Mouse (Mus musculus) forebrain, embryonic 15.5 days (tissue): Measurements from ENCODE around the gene Gm4763. TPM values are rescaled to one million over a fixed set of nuclear protein-coding genes. Genes with fewer than 3 reads are reported as not detected.
A peak's percentile ranks its signal among the peaks of the same experiment; 100 is the strongest.
"Not testable (repeated sequence)": the region's sequence is repeated elsewhere in the genome, so short reads cannot be mapped to it uniquely, and the experiment has no call there.

Experiments
- ATAC-seq: fragments of 200-750 bp; cut with Nextera tagmentation; replicated peaks from 2 replicates; pipeline ENCODE4 v1.8.0; 2017; ENCODE audit warnings: mild to moderate bottlenecking, moderate TSS enrichment, moderate library complexity
- H3K27ac ChIP-seq: fragments of 300-500 bp; sonication (generic); replicated peaks from 2 replicates; pipeline ENCODE4 v1.5.1; 2015; ENCODE audit warnings: mild to moderate bottlenecking, inconsistent platforms
- H3K27me3 ChIP-seq: fragments of 300-500 bp; sonication (generic); 2 replicates; pipeline ENCODE4 v1.6.1; 2015; ENCODE audit warnings: inconsistent platforms
- H3K36me3 ChIP-seq: fragments of 300-500 bp; sonication (generic); 2 replicates; pipeline ENCODE4 v1.6.1; 2015; ENCODE audit warnings: mild to moderate bottlenecking, inconsistent platforms
- H3K4me1 ChIP-seq: fragments of 300-500 bp; sonication (generic); 2 replicates; pipeline ENCODE4 v1.6.1; 2015; ENCODE audit warnings: inconsistent platforms
- H3K4me2 ChIP-seq: fragments of 300-500 bp; sonication (generic); replicated peaks from 2 replicates; pipeline ENCODE4 v1.6.1; 2015; ENCODE audit warnings: mild to moderate bottlenecking, inconsistent platforms
- H3K4me3 ChIP-seq: fragments of 300-500 bp; sonication (generic); 2 replicates; pipeline ENCODE4 v1.5.1; 2015; ENCODE audit warnings: mild to moderate bottlenecking, inconsistent platforms
- H3K9ac ChIP-seq: fragments of 300-500 bp; sonication (generic); replicated peaks from 2 replicates; pipeline ENCODE4 v1.6.1; 2015; ENCODE audit warnings: mild to moderate bottlenecking, inconsistent platforms
- H3K9me3 ChIP-seq: fragments of 300-500 bp; sonication (generic); 2 replicates; pipeline ENCODE4 v1.6.1; 2016; ENCODE audit warnings: inconsistent platforms
- WGBS: fragments of 180-500 bp; shearing (Covaris S2); methylation state at CpG from one replicate; pipeline ENCODE4 v1.1.7; 2015; ENCODE audit warnings: mixed read lengths; 5-methylcytosine and 5-hydroxymethylcytosine counted together
- polyA plus RNA-seq: library from polyadenylated mRNA; unstranded; fragments of >200 nt; fragmentation: Nextera tagmentation; extraction: Ambion mirVana; gene quantifications from 2 replicates; pipeline ENCODE4 v1.2.1, GENCODE M21; 2015

Gm4763 gene
- polyA plus RNA-seq: not detected in 2 replicates

- not testable (repeated sequence) for H3K27me3 ChIP-seq, H3K4me1 ChIP-seq, H3K9ac ChIP-seq, H3K4me3 ChIP-seq, H3K9me3 ChIP-seq, ATAC-seq, H3K27ac ChIP-seq, H3K4me2 ChIP-seq, H3K36me3 ChIP-seq
- WGBS: 94% methylated on average over 11 of the region's 11 CpGs
These were observed at the start of gene Gm4763 for GRCm38 (mm10) chr7:24726808-24727207. Gene Gm4763 (minus strand): TSS chr7:24726908.

- H3K4me1 ChIP-seq: no peaks in the 10 kb centered on the region
- no peaks in the 10 kb centered on the region for H3K27me3 ChIP-seq
- no peak overlapping the region for H3K4me3 ChIP-seq
- H3K9me3 ChIP-seq: no peaks in the 10 kb centered on the region
- 79% methylated on average over 2 of the region's 2 CpGs for WGBS
- H3K4me2 ChIP-seq: no peak overlapping the region
- H3K27ac ChIP-seq: no peak overlapping the region
- no peaks in the 10 kb centered on the region for H3K36me3 ChIP-seq
- H3K9ac ChIP-seq: no peak overlapping the region
- no peak for ATAC-seq
These were observed 49.4 kb upstream of the Gm4763 start for GRCm38 (mm10) chr7:24776145-24776544.

GRCm38 (mm10) chr7:24773942-24774535 is 47.3 kb upstream of the Gm4763 start:
- H3K4me3 ChIP-seq: no peak overlapping the region
- 65% methylated on average over 3 of the region's 3 CpGs for WGBS
- H3K9ac ChIP-seq: no peak overlapping the region
- no peaks in the 10 kb centered on the region for H3K4me1 ChIP-seq
- H3K4me2 ChIP-seq: no peak overlapping the region
- no peaks in the 10 kb centered on the region for H3K36me3 ChIP-seq
- H3K27ac ChIP-seq: no peak overlapping the region
- ATAC-seq: no peak
- H3K9me3 ChIP-seq: no peaks in the 10 kb centered on the region
- H3K27me3 ChIP-seq: no peaks in the 10 kb centered on the region

- Histone ChIP-seq H3K36me3 (no peaks in the 10 kb centered on the region), H3K4me1 (no peaks in the 10 kb centered on the region), H3K27me3 (no peaks in the 10 kb centered on the region), H3K4me3 (no peak overlapping the region), H3K4me2 (no peak overlapping the region), H3K9ac (no peak overlapping the region), H3K27ac (no peak overlapping the region), H3K9me3 (no peaks in the 10 kb centered on the region)
- no peak for ATAC-seq
These were observed 44.7 kb upstream of the Gm4763 start for GRCm38 (mm10) chr7:24771361-24771760.

- no peak overlapping the region for H3K27ac ChIP-seq
- H3K9ac ChIP-seq: no peak overlapping the region
- no peak overlapping the region for H3K4me2 ChIP-seq
- no peaks in the 10 kb centered on the region for H3K9me3 ChIP-seq
- no peaks in the 10 kb centered on the region for H3K27me3 ChIP-seq
- no peaks in the 10 kb centered on the region for H3K36me3 ChIP-seq
- H3K4me1 ChIP-seq: no peaks in the 10 kb centered on the region
- ATAC-seq: no peak
- H3K4me3 ChIP-seq: no peak overlapping the region
- 89% methylated on average over 8 of the region's 8 CpGs for WGBS
These were observed 35.9 kb upstream of the Gm4763 start for GRCm38 (mm10) chr7:24762574-24762973.

GRCm38 (mm10) chr7:24761161-24761560 is 34.5 kb upstream of the Gm4763 start:
- H3K4me3 ChIP-seq: no peak overlapping the region
- WGBS: 70% methylated on average over 6 of the region's 6 CpGs
- H3K36me3 ChIP-seq: no peaks in the 10 kb centered on the region
- H3K9ac ChIP-seq: no peak overlapping the region
- H3K4me2 ChIP-seq: no peak overlapping the region
- H3K4me1 ChIP-seq: no peaks in the 10 kb centered on the region
- no peak for ATAC-seq
- no peaks in the 10 kb centered on the region for H3K9me3 ChIP-seq
- H3K27me3 ChIP-seq: no peaks in the 10 kb centered on the region
- no peak overlapping the region for H3K27ac ChIP-seq

GRCm38 (mm10) chr7:24760211-24760610 is 33.5 kb upstream of the Gm4763 start, which contains the start of gene Cd177:
Gene Cd177 (minus strand): TSS chr7:24760311.
- no peaks in the 10 kb centered on the region for H3K4me1 ChIP-seq
- no peak for ATAC-seq
- H3K36me3 ChIP-seq: no peaks in the 10 kb centered on the region
- H3K27ac ChIP-seq: no peak within 1 kb of the TSS
- H3K4me3 ChIP-seq: no peak within 1 kb of the TSS
- H3K27me3 ChIP-seq: no peaks in the 10 kb centered on the region
- no peaks in the 10 kb centered on the region for H3K9me3 ChIP-seq
- no peak within 1 kb of the TSS for H3K9ac ChIP-seq
- no peak within 1 kb of the TSS for H3K4me2 ChIP-seq
- 82% methylated on average over 6 of the region's 6 CpGs for WGBS

GRCm38 (mm10) chr7:24758520-24758919 is 31.8 kb upstream of the Gm4763 start:
- H3K4me2 ChIP-seq: no peak overlapping the region
- H3K27ac ChIP-seq: no peak overlapping the region
- ATAC-seq: no peak
- H3K36me3 ChIP-seq: no peaks in the 10 kb centered on the region
- H3K27me3 ChIP-seq: no peaks in the 10 kb centered on the region
- no peaks in the 10 kb centered on the region for H3K4me1 ChIP-seq
- H3K4me3 ChIP-seq: no peak overlapping the region
- no peaks in the 10 kb centered on the region for H3K9me3 ChIP-seq
- H3K9ac ChIP-seq: no peak overlapping the region
- 87% methylated on average over 1 of the region's 1 CpGs for WGBS

- 73% methylated on average over 5 of the region's 5 CpGs for WGBS
- ATAC-seq: no peak
- H3K9ac ChIP-seq: no peak overlapping the region
- H3K4me1 ChIP-seq: peaks cover 4% of the 10 kb centered on the region; the same call in 1 of the 2 replicates
- no peak overlapping the region for H3K27ac ChIP-seq
- no peak overlapping the region for H3K4me3 ChIP-seq
- H3K27me3 ChIP-seq: no peaks in the 10 kb centered on the region
- no peaks in the 10 kb centered on the region for H3K36me3 ChIP-seq
- H3K9me3 ChIP-seq: no peaks in the 10 kb centered on the region
- no peak overlapping the region for H3K4me2 ChIP-seq
These were observed 26.8 kb upstream of the Gm4763 start for GRCm38 (mm10) chr7:24753476-24753875.

GRCm38 (mm10) chr7:24751610-24752009 is 24.9 kb upstream of the Gm4763 start:
- no peak for ATAC-seq
- WGBS: 77% methylated on average over 2 of the region's 2 CpGs
- Histone ChIP-seq H3K36me3 (no peaks in the 10 kb centered on the region), H3K4me1 (peaks cover 4% of the 10 kb centered on the region; the same call in 1 of the 2 replicates), H3K9me3 (no peaks in the 10 kb centered on the region), H3K4me2 (no peak overlapping the region), H3K4me3 (no peak overlapping the region), H3K27me3 (no peaks in the 10 kb centered on the region), H3K27ac (no peak overlapping the region), H3K9ac (no peak overlapping the region)

- peaks cover 4% of the 10 kb centered on the region; the same call in 1 of the 2 replicates for H3K4me1 ChIP-seq
- no peaks in the 10 kb centered on the region for H3K9me3 ChIP-seq
- H3K4me2 ChIP-seq: no peak overlapping the region
- H3K27me3 ChIP-seq: no peaks in the 10 kb centered on the region
- ATAC-seq: no peak
- no peak overlapping the region for H3K9ac ChIP-seq
- no peak overlapping the region for H3K4me3 ChIP-seq
- H3K36me3 ChIP-seq: no peaks in the 10 kb centered on the region
- H3K27ac ChIP-seq: no peak overlapping the region
- 31% methylated on average over 4 of the region's 4 CpGs for WGBS
These were observed 24.0 kb upstream of the Gm4763 start for GRCm38 (mm10) chr7:24750695-24751094.

GRCm38 (mm10) chr7:24735970-24736670 is 9.4 kb upstream of the Gm4763 start:
- 0 out of 2 replicates have a peak, but pooled peaks have one; percentile 29 for ATAC-seq
- Histone ChIP-seq H3K4me1 (peaks cover 7% of the 10 kb centered on the region; the same call in 1 of the 2 replicates), H3K27ac (no peak overlapping the region), H3K36me3 (no peaks in the 10 kb centered on the region), H3K27me3 (no peaks in the 10 kb centered on the region), H3K9me3 (no peaks in the 10 kb centered on the region), H3K4me3 (0 out of 2 replicates have a peak overlapping the region, but pooled peaks have one; percentile 8), H3K9ac (no peak overlapping the region), H3K4me2 (peak overlapping the region; percentile 26)
- WGBS: 11% methylated on average over 17 of the region's 17 CpGs
